Mouse (Mus musculus): Measurements from ENCODE around the gene Sbno2.

The Sbno2 gene

DNA sequence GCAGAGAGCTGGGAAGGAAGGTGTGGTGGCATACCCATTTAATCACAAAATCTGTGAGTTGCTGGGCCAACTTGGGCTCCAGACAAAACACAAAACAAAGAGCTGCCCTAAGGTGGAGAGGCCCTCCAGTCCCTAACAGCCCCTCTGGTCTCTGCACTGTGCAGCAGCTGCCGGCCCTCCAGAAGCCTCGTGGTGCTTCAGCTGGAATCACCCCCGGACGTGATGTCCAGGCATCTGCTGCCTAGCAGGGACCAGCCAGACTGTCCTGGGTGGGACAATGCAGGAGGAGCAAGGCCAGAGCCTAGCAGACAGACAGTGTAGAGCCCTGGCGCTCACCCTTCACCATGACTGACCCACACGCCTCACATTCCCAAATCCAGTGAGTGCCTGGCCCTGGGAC, 13.8 kb downstream of the Sbno2 start:
- DNase-seq (ENCODE audit: low spot score) = no peak

DNA sequence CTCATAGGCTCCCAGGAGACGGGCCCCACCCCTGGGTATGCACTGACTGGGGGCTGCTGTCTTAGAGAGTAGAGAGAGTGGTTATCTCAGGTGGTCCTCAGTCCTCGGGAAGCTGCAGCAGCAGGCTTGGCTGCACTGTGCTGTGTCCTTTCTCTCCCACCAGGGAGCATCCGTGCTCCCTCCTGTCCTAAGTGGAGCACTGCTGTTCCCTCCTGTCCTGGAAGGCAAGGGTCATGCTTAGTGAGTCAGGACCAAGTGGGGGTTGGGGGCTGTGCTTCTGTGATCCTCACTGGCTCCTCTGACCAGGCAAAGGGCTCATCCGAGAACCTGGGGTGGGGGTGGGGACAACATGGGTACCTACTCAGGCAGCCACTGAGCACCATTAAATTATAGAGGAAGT, 16.2 kb downstream of the Sbno2 start:
- DNase-seq (ENCODE audit: low spot score) = no peak

DNA sequence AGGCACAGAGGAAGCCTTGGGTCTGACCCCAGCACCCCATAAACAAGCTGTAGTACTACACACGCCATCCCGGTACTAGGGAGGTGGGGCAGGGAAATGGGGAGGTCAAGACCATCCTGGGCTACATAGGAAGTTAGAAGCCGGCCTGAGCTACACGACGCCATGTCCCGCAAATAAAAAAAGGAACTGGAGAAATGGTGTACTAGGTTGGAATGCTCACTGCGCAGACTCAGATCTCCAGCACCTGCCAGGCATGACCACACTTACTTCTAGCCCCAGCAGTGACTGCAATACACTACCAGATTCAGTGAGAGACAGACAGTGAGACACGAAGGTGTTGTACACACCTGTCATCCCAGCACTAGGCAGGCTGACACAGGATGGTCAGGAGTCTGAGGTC, 17.9 kb downstream of the Sbno2 start:
- DNase-seq (ENCODE audit: low spot score) = no peak

DNA sequence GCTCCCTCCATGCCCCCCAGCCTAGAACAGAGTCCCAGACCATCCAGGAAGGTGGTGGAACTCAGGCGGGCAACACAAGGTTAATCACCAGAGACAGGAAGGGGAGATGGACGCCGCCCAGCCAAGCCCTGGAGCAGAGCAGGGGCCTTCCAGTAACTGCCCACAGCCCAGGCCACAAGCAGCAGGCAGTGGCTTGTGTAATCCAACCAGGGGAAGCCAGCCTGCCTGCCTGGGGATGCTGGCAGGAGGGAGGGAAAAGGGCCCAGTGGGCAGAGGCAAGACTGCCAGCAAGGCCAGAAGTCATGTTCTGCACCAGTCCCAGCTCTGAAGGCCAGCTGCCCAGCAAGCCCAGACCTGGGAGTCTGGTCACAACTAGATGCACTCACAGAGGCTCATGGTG, 18.5 kb downstream of the Sbno2 start:
- no peak for DNase-seq (ENCODE audit: low spot score)

DNA sequence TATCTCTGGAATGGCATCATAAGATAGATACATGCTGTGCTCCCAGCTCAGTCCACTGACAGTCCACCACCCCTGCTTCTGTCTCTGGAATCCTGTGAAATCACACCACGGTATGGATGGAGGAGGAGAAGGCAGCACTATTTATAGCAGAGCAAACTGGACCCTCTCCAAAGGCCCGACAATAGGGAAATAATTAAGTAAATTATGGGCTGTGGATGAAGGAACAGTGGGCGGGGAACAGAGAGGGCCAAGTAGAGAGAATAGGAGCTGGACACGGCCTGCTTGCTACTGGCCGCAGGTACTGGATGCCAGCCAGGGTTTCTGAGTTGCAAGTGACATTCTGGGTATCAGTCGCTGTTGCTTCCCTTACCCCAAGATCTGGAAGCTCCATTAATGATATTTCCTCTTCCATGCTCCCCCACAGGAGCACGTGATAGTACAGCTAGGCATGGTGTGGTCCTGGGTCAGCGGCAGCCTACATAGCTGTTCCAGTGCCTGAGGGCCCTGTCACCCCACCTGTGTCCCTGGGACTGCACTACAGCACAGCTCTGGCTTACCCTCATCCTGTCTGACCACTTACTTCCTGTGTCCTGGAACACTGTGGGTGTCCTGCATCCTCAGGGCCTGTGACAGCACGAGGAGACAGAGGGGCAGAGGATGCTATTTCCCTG, 20.4 kb downstream of the Sbno2 start:
- no peak for DNase-seq (ENCODE audit: low spot score)

DNA sequence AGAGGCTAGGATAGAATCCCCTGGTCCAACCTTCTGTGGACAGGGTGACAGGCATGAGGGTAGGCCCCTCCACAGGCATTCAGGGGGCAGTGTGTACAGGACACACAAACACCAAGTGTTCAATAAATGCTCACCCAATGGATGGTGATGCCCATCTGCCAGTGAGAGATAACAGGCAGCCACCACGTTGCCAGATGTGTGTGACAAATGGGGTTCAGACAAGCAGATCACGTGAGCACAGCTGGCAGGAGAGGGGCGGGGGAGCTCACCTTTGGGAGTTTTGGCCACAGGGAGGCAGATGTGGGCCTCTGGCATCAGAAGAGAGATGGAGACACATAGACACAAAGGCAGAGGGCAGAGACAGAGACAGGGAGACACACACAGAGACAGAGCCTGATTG, 24.3 kb downstream of the Sbno2 start:
- no peak for DNase-seq (ENCODE audit: low spot score)

DNA sequence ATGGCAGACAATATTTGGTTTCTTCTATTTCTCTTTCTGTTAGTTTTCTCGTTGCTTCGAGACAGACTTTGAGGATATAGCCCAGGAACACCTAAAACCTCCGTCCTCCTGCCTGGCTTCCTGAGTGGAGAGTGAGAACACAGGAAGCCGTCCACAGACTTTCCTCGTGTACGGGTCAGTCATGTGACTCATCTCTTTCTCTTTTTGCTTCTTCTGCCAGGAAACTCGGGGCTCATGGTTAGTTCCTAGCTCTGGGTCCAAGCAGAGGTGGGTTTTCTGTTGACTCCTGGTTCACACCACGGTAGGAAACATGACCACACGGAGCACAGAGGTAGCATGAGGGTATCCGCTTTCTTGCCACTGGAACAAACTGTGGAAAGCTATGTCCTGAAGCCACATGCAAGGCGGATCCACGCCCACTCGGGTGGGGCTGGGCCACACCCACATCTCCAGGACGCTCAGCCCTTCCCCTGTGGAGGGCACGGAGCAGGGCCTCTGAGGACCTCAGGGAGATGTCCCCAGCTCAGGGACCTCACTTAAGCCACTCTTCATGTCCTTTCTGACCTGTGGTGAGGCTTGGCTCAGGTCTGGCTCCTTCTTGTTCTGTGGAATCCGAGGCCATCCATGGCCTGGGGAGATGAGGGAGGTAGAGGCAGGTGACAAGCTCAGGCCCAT, 24.8 kb downstream of the Sbno2 start:
- no peak for DNase-seq (ENCODE audit: low spot score)

DNA sequence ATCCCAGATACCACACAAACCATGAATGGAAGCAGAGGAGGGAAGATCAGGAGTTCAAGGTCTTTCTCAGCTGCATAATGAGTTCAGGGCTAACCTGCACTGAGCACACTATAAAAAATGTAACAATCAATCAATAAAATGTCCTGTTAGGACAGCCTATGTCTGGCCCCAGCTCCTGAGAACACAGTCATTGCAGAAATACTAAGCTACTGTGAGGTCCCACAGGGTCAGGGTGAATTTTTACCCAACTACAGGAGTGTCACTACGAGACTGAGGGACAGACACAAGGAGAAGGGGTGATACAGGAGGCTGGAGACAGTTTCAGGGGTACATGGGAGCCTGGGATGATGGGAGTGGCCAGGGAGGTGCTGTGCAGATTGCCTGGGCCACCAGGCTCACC, 27.0 kb downstream of the Sbno2 start:
- DNase-seq (ENCODE audit: low spot score) = no peak

DNA sequence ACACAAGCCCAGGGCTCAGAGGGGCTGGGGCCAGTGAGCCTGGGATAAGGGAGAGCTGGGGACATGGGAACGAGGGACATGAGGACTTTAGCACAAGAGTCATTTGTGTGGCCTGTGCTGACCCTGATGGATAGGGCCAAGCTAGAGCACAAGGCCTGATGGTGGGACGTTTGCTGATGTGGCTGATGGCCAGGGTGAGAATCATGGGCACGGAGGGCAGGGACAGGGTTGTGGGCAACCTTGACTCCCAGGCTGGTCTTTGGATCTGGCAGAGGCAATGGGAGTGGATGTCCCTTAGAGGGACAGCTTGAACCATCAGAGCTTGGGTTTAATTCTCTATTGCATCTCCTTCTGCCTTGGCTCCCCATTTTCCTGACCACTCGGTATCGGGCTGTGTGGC, 28.1 kb downstream of the Sbno2 start:
- DNase-seq (ENCODE audit: low spot score) = no peak

DNA sequence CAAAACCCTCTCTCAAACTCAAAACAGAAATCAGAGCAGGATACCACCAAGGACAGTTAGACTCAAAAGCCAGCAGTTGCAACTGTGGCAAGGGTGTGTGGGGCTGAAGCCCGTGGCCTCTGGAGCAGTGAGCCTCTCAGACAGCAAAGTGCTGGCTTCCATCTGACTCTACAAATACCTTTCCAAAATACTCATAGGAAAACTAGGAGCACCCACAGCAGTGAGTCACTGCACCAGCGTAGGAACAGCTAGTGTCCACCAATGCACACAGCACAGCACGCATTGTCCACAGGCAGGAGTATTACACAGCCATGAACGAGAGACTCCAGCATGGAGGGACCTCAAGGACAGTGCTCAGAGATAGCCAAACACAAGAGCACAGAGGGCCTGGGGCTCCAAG, 29.0 kb downstream of the Sbno2 start:
- no peak for DNase-seq (ENCODE audit: low spot score)

DNA sequence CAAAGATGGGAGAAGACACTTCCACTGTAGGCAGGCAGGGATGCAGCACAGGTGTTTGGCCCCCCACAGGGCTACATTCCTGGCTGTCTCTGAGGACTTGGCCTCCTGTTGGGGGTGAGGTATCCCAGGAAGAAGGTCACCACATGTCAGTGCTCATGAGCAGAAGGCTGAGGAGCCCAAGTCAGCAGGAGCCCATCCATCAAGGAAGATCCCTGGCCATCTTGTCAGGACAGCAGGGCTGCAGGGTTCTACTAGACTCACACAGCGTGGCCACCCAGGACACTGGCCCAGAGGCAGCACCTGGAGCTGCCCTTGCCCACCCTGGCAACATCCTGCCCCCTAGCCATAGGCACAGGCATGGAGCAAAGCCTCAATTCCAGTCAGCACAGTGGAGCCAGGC, 29.4 kb downstream of the Sbno2 start:
- no peak for DNase-seq (ENCODE audit: low spot score)

DNA sequence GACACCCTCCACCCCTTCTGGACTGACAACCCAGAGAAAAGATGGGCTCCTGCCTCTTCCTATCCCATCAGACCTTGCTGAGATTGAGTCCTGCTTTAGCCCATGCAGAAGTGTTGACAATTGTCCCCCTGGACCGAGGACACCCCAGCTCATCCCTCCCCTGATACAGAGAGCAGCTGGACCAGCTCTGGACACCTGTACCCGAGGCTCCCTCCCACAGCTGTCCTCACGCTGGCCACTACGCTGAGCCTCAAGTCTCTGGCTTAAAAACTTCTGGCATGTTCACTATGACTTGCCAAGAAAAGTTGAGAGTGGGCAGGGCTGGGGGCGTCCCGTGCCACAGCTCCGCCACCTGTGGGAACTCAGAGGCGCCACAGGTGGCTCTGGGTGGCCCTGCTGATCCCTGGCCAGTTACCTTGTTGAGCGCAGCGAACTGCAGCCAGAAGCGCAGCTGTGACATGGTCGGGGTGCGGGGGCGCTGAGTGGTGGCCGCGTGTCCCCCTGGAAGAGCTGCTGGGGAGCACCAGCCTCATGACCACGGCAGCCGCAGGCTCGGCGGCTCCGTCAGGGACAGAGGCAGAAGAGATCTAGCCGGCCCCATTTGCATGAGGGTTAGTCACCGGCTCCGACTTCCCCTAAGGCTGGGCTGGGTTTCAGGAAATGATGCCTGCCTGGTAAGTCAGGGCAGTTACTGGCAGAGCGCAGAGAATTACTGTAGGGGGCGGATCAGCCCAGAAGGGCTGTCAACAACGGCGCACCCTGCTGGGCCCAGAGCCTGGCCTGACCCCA, 30.4 kb downstream of the Sbno2 start:
- no peak for DNase-seq (ENCODE audit: low spot score)

DNA sequence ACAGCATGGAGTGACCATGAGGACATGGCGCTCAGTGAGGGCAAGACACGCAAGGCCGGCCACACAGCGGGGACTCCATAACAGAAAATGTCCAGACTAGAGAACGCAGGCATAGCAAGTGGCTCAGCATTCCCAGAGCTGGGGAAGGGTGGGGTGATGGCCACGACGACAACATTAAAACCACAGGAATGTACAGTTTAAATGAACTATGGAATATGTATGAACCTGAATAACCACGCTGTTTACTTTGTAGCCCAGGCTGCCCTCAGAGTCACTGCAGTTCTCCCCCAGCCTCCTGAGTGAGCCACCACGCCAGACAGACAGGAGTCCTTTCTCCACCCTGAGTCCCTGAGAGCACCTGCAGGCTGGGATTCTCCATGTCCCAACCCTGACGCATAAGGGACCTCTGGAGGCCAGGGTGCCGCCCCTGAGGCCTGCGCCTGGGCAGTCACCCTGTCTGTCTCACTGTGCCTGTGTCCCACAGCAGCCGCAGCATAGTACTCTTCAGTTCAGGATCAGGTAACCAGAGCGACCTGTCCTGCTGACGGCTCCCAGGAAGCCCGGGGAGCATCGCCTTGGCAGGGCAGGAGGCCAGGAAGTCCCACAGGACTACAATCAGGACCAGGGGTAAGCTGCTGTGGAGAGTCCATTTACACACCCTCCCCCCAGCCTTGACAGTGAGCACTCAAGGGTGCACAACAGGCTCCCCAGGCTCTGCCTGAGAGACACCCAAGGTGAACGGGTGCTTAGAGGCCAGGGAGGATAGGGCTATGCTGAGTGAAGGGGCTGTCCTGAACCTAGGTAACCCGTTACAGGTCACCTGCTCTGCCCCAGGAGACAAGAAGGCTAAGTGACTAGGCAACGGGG, 32.5 kb downstream of the Sbno2 start:
- DNase-seq (ENCODE audit: low spot score) = no peak

DNA sequence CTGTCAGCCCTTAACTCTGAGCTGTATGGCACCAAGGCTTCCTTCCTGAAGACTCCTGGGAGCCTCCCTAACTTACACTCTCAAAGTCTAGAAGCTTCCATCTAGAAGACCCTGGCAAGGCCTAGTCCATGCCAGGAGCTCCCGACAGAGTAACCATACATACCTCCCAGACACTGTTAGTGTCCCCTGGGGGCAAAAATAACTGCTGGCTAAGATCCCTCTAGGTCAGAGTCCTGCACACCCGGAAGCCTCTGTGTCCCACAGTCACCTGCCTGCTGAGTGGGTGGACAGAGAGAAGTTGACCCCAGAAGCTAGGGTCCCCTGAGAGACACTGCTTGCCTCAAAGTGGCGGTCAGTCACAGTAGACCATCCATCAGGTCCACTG, 33.9 kb downstream of the Sbno2 start:
- DNase-seq (ENCODE audit: low spot score) = no peak

DNA sequence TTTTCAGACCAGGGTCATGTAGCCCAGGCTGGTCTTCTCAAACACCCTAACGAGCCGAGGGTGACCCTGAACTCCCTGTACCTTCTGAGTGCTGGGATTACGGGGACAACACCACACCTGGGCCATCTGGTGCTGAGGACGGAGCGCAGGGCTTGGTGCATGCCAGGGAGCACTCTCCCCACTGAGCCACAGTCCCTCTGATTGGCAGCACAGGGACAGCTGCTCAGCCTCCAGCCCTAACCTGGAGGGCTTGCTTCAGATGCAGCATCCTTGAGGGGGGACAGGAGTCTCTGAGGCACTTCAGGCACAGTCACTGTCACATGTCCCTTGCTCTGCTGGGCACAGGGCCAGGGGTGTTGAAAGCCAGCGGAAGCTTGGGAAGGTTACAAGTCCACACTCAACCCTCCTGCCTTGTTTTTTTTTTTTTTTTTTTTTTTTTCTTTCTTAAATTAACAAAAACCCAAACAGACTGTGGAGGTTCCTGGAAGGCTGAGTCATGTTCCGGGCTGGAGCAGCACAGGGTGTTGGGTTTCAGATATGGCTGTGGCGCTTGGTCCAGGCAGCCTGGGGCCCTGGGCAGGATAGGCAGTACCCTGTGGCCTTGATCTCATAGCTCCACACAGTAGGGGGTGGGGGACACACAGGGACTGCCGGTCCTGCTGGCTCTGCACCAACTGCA, 34.4 kb downstream of the Sbno2 start:
- DNase-seq (ENCODE audit: low spot score) = peak; percentile 37

DNA sequence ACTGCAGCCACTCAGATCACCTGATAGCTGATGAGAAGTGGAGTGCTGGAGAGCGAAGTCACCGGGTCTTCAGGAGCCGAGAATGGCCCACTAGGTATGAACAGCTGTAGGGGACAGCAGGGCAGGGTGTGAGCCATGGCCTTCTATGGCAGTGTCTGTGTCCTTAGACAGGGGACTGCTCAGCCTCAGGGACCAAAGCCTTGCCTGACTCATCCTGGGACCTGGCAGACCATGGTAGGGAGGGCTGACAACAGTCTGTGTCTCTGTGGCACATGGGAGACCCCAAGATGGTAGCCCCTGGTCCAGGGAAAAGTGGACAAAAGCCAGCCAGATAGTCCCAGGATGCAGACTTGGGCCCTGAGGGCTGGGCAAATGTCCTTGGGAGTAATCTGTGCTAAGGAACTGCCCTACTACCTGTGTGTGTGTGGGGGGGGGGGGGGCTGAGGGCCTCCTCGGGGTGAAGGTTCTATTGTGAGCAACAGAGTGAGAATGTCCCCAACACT, 35.4 kb downstream of the Sbno2 start:
- no peak for DNase-seq (ENCODE audit: low spot score)

DNA sequence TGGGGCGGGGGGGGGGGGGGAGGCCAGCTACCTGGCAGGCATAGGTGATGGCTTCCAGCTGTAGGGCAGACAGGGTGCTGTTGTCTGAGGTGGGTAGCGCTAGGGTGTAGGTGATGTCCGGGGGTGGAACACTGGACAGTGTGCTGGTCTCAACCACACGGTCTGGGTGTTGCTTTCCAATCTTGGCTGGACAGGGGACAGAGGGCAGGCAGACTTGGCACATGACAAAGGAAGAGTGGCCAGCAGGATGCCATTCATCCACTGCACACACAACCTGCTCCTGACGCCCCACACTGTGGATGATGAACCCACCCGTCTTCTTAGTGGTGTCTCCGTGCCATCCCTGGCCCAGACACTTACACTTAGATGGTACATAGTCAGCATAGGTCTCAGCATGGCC, 36.1 kb downstream of the Sbno2 start:
- no peak for DNase-seq (ENCODE audit: low spot score)

DNA sequence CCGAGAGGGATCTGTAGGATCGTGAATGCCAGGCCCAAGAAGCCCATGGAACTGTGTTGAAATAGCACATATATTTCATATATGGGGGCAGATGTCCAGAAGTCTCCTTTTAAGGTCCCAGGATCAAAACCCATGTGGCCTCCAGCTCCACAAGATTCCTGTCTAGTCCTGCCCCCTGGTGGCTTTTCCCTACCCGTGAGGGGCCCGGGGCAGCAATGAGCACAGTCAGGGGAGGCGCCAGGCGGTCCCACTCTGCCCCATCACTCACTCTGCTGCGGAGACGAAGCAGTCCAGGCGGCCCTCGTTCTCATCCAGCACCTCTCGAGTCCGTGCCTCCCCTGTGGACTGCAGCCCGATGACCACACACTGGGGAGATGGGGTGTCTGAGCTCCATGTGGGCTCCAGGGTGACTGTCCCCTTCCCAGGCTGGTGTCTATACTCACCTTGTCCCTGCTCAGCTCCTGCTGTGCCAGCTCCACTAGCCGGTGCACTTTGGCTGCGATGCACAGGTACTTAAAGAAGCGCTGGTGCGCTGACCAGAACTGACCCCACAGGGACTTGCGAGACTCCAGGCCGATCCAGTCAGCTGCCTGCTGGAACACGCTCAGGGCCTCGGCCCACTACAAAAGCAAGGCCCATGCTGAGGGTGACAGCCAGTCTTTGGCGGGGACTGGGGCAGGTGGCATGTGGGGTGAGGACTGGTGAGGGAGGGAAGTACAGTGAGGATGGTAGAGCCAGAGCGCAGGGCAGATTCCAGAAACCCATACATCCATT, 41.3 kb downstream of the Sbno2 start:
- DNase-seq (ENCODE audit: low spot score) = no peak

DNA sequence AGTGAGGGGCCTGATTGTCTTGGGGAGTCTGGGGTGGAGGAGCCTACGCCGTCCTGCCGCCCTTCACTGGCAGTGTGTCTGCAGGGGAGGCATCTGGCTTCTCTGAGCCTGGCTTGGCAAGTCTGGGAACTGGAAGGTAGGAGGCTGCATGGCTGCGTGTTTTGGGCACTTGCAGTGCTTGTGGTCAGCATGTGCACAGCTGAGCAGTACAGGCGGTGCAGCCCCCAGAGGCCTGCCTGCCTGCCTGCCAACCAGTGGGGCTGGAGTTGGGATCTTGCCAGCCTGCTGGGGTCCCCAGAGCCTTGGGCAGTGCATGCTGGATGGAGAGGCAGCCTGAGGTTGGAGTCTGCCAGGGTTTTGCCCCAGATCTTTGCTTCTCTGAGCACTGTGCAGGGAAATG, 42.3 kb downstream of the Sbno2 start:
- DNase-seq (ENCODE audit: low spot score) = no peak

DNA sequence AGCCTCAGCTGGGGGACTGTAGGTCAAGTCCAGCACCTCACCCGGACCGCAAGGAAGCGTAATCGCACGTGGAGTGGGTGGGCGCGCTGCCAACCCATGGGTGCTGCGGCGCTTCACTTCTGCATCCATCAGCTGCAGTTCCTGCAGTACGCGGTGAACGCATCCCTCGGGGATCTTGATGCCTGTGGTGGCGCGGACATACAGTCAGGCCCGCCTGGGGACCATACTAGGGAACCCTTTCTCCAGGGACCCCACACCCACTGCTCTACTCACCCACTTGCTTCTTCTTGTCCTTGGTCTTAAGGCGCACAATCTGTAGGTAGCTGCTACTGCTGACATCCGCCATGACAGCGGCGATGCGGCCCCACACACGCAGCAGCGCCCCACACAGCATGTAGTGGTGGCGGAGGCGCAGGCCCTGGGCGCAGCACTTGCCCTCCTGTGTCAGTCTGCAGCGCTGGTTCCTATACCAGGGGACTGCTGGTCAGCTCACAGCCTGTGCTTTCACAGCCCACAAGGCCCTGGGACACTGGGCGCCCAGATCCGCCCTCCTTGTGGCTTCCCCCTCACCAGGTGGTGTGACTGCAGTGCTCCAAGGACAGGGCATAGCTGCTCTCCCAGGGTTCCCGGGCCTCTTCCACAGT, 47.6 kb downstream of the Sbno2 start:
- DNase-seq (ENCODE audit: low spot score) = no peak
